Mouse (Mus musculus) liver (tissue): ENCODE measurements at regions not wholly inside any gene's neighbourhood (a gene's known extent, or its start where the extent isn't known, plus 50 kb on each side); places are given as distances from the start of the nearest gene placed in this dataset.

Experiments
- DNase-seq: peaks from one replicate; pipeline ENCODE4 v3.0.0-alpha.2; 2020; ENCODE audit warnings: mixed read lengths

- no peak for DNase-seq
Measured at GRCm38 (mm10) chr12:110087812-110088211, 191.1 kb upstream of the Dio3 start.

GRCm38 (mm10) chr12:110102186-110102585 is 176.7 kb upstream of the Dio3 start:
- no peak for DNase-seq

GRCm38 (mm10) chr12:110112051-110112722 is 166.7 kb upstream of the Dio3 start:
- DNase-seq, result no peak

GRCm38 (mm10) chr12:110112723-110113105 is 166.2 kb upstream of the Dio3 start:
- DNase-seq, result no peak

- no peak for DNase-seq
Measured at GRCm38 (mm10) chr12:110120141-110120540, 158.7 kb upstream of the Dio3 start.

- no peak for DNase-seq
Measured at GRCm38 (mm10) chr12:110122976-110123375, 155.9 kb upstream of the Dio3 start.

- no peak for DNase-seq
Measured at GRCm38 (mm10) chr12:110126525-110126924, 152.3 kb upstream of the Dio3 start.

GRCm38 (mm10) chr12:110145379-110145778 is 133.5 kb upstream of the Dio3 start:
- no peak for DNase-seq

GRCm38 (mm10) chr12:110154225-110154962 is 124.5 kb upstream of the Dio3 start:
- DNase-seq, result no peak

GRCm38 (mm10) chr12:110154963-110155325 is 123.9 kb upstream of the Dio3 start:
- no peak for DNase-seq

- peak; percentile 14 for DNase-seq
Measured at GRCm38 (mm10) chr12:110156441-110156840, 122.4 kb upstream of the Dio3 start.

GRCm38 (mm10) chr12:110157998-110158747 is 120.7 kb upstream of the Dio3 start:
- no peak for DNase-seq

- no peak for DNase-seq
Measured at GRCm38 (mm10) chr12:110161306-110161705, 117.6 kb upstream of the Dio3 start.

- DNase-seq, result no peak
Measured at GRCm38 (mm10) chr12:110165462-110165861, 113.4 kb upstream of the Dio3 start.

GRCm38 (mm10) chr12:110168407-110168806 is 110.5 kb upstream of the Dio3 start:
- DNase-seq, result no peak

- DNase-seq, result no peak
Measured at GRCm38 (mm10) chr12:110169261-110169660, 109.6 kb upstream of the Dio3 start.

GRCm38 (mm10) chr12:110170496-110170895 is 108.4 kb upstream of the Dio3 start:
- no peak for DNase-seq

GRCm38 (mm10) chr12:110177826-110178225 is 101.0 kb upstream of the Dio3 start:
- DNase-seq, result no peak

- no peak for DNase-seq
Measured at GRCm38 (mm10) chr12:110183473-110183872, 95.4 kb upstream of the Dio3 start.

- no peak for DNase-seq
Measured at GRCm38 (mm10) chr12:110185399-110185798, 93.5 kb upstream of the Dio3 start.

- no peak for DNase-seq
Measured at GRCm38 (mm10) chr12:110186381-110186780, 92.5 kb upstream of the Dio3 start.

- no peak for DNase-seq
Measured at GRCm38 (mm10) chr12:110186911-110187245, 92.0 kb upstream of the Dio3 start.

GRCm38 (mm10) chr12:110187246-110188135 is 91.4 kb upstream of the Dio3 start:
- DNase-seq, result no peak
